Mouse (Mus musculus) CD8-positive naive resting alpha-beta T cell, adult 2 months (primary cell): ENCODE measurements around the gene Chmp2a.
A peak's percentile ranks its signal among the peaks of the same experiment; 100 is the strongest.

ENCODE experiments used
- DNase-seq, 2 experiments: peaks; one replicate each; pipeline ENCODE4 v3.0.0; 2022; ENCODE audit warnings: low read depth in 2 of 2, low spot score in 2 of 2

Chmp2a gene

DNA sequence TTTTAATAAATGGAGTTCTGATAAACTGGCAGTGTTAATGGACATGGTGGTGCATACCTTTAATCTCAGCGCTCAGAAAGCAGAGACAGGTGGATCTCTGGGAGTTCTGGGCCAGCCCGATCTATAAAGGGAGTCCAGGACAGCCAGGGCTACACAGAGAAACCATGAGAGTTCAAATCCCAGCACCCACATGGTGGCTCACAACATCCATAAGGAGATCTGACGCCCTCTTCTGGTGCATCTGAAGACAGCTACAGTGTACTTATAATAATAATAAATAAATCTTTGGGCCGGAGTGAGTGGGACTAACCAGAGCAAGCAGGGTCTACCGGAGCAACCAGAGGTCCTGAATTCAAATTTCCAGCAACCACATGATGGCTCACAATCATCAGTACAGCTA, 31.2 kb downstream of the Chmp2a start:
- no peak for DNase-seq

GRCm38 (mm10) chr7:13001584-13001983, 33.0 kb downstream of the Chmp2a start:
- no peak for DNase-seq

GRCm38 (mm10) chr7:12998851-12999250, 35.8 kb downstream of the Chmp2a start, which contains the start of gene Trim28:
Gene Trim28, plus strand, starts transcription at chr7:12999114.
- DNase-seq, result no peak

GRCm38 (mm10) chr7:12998053-12998452, 36.6 kb downstream of the Chmp2a start, which contains the start of gene Slc27a5:
Gene Slc27a5, minus strand, starts transcription at chr7:12998192.
- DNase-seq, result no peak

DNA sequence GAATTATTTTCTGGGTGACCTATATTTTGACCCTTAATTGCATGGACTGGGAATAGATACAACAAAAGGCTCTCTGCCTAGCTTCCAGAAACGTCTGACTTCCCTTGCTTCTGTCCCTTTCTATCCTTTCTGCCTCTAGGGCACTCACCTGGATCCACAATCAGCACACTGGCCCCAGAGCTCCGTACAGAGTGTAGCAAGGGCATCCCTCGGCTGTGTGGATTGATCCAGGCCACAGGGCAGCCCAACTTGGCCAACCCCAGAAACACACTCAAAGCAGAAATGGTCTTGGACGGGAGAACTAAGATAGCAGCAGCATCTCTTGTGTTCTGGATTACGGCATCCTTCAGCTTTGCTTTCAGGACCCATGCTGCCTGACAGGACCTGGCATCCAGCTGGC, 37.4 kb downstream of the Chmp2a start:
- no peak for DNase-seq

GRCm38 (mm10) chr7:12995862-12996261, 38.7 kb downstream of the Chmp2a start:
- no peak for DNase-seq

GRCm38 (mm10) chr7:12993148-12993547, 41.5 kb downstream of the Chmp2a start:
- DNase-seq, result no peak

GRCm38 (mm10) chr7:12992222-12992621, 42.4 kb downstream of the Chmp2a start:
- peak; percentile 44 to 66 for DNase-seq

- DNase-seq, result no peak
Measured at GRCm38 (mm10) chr7:12987409-12988189, 47.0 kb downstream of the Chmp2a start.

DNA sequence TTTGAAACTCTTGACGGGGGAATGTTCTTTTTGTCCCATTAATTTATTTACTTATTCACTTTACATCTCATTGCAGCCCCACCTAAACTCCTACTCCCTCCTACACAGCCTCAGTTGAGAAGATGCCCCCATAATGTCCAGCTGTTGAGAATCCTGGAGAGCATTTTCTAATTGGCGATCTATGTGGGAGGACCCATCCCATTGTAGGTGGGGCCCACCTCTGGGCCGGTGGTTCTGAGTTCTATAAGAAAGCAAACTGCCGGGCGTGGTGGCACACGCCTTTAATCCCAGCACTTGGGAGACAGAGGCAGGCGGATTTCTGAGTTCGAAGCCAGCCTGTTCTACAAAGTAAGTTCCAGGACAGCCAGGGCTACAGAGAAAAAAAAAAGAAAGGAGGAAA, 47.7 kb downstream of the Chmp2a start:
- no peak for DNase-seq

GRCm38 (mm10) chr7:12985724-12986123, 48.9 kb downstream of the Chmp2a start:
- no peak for DNase-seq
